Mouse (Mus musculus): ENCODE measurements around the gene Large2.

Gene Large2

GRCm38 (mm10) chr2:92374514-92374913 lies at the start of gene Large2, which contains the start of gene Pex16:
Large2 (minus strand) TSS chr2:92374869.
Pex16 (plus strand) TSS chr2:92374676.
- DNase-seq, result peak in 1 of 2 experiments; percentile 52

GRCm38 (mm10) chr2:92423702-92424461 lies 49.2 kb upstream of the Large2 start:
- DNase-seq, result peak; percentile 78 to 88

GRCm38 (mm10) chr2:92423156-92423555 lies 48.5 kb upstream of the Large2 start:
- peak in 1 of 2 experiments; percentile 33 for DNase-seq

- DNase-seq, result peak; percentile 54 to 57
These were observed 47.9 kb upstream of the Large2 start for GRCm38 (mm10) chr2:92422388-92423135.

GRCm38 (mm10) chr2:92421723-92422387 lies 47.2 kb upstream of the Large2 start:
- no peak for DNase-seq

GRCm38 (mm10) chr2:92411705-92412104 lies 37.0 kb upstream of the Large2 start:
- peak; percentile 79 to 85 for DNase-seq

GRCm38 (mm10) chr2:92408309-92409045 lies 33.8 kb upstream of the Large2 start:
- no peak for DNase-seq

GRCm38 (mm10) chr2:92405687-92406086 lies 31.0 kb upstream of the Large2 start:
- DNase-seq, result no peak

GRCm38 (mm10) chr2:92404737-92405136 lies 30.1 kb upstream of the Large2 start:
- DNase-seq, result peak in 1 of 2 experiments; percentile 40

GRCm38 (mm10) chr2:92403776-92404319 lies 29.2 kb upstream of the Large2 start:
- no peak for DNase-seq

- DNase-seq, result peak; percentile 82 to 84
These were observed 28.1 kb upstream of the Large2 start for GRCm38 (mm10) chr2:92402591-92403326.

GRCm38 (mm10) chr2:92401091-92401561 lies 26.5 kb upstream of the Large2 start, which contains the start of gene Mapk8ip1:
Mapk8ip1 (minus strand) TSS chr2:92401263.
- DNase-seq, result peak; percentile 66 to 71

- peak in 1 of 2 experiments; percentile 49 for DNase-seq
These were observed 26.0 kb upstream of the Large2 start for GRCm38 (mm10) chr2:92400682-92401081.

GRCm38 (mm10) chr2:92399877-92400276 lies 25.2 kb upstream of the Large2 start:
- DNase-seq, result peak in 1 of 2 experiments; percentile 32

- DNase-seq, result peak in 1 of 2 experiments; percentile 52
These were observed 22.8 kb upstream of the Large2 start for GRCm38 (mm10) chr2:92397436-92397835.

- DNase-seq, result no peak
These were observed 20.9 kb upstream of the Large2 start for GRCm38 (mm10) chr2:92395535-92395934.

GRCm38 (mm10) chr2:92392318-92393264 lies 17.9 kb upstream of the Large2 start:
- DNase-seq, result peak in 1 of 2 experiments; percentile 39

GRCm38 (mm10) chr2:92391703-92392317 lies 17.1 kb upstream of the Large2 start:
- DNase-seq, result no peak

- DNase-seq, result peak in 1 of 2 experiments; percentile 54
These were observed 16.4 kb upstream of the Large2 start for GRCm38 (mm10) chr2:92391116-92391515.
